Comparison of ENCODE assay signal across 8 mouse cellular contexts in genomic region chr7:132226379-132227074, GRCm38 (mm10).
DNase-seq lines count a peak whose midpoint lies in the region; ATAC-seq and TF ChIP-seq lines count a peak whose summit lies in the region.

No protein-coding gene starts in this region.

- no peak overlapping the region for H3K9ac ChIP-seq in hindbrain, embryonic 14.5 days

- DNase-seq in Patski (ENCODE audit: low read depth, low spot score), result peak; percentile 49
- peak; percentile 80 to 83 for DNase-seq in cerebellum, adult 2 months
- peak; percentile 98 for DNase-seq in hindbrain, embryonic 14.5 days (ENCODE audit: low spot score)
- DNase-seq in layer of hippocampus, postnatal 10 days (ENCODE audit: low spot score in 2 of 2), result peak; percentile 92 to 94
- DNase-seq in lung, postnatal 14 days, result peak; percentile 94
- DNase-seq in retina, postnatal 1 day, result peak; percentile 88
- DNase-seq in thymus, postnatal 4 days, result peak; percentile 81

- CTCF ChIA-PET in Patski (lab: Charles Lee), result interaction anchor here (0.8 to 1.0 kb wide), 2 partner anchors 248 to 250 kb away, joined by 3 to 6 read pairs; no protein-coding TSS in a partner anchor

- POLR2A ChIA-PET in Patski (lab: Charles Lee), result no interaction called here

- H3K27me3 ChIP-seq in Patski, result no peaks in the 10 kb centered on the region
- H3K27me3 ChIP-seq in cerebellum, adult 2 months (ENCODE audit: control insufficient read depth, insufficient read depth, low read length), result no peaks in the 10 kb centered on the region
- H3K27me3 ChIP-seq in hindbrain, embryonic 14.5 days (ENCODE audit: control insufficient read depth, insufficient read depth, low read length), result no peaks in the 10 kb centered on the region

- in situ Hi-C loops in Patski (cut with MboI; ENCODE audit: low pct_unique_long_range_greater_than_20kb), result loop anchor here (5.0 kb wide), 3 partner anchors 91 to 331 kb away; partner anchors contain the start of gene Chst15

- H3K4me3 ChIP-seq in cerebellum, adult 2 months (replicated peaks; ENCODE audit: insufficient read depth, low read depth, low read length), result no peak overlapping the region
- no peak overlapping the region for H3K4me3 ChIP-seq in hindbrain, embryonic 14.5 days (replicated peaks; ENCODE audit: low read length)

- no peak overlapping the region for H3K4me2 ChIP-seq in hindbrain, embryonic 14.5 days (replicated peaks)

- TF ChIP-seq CTCF in Patski (IDR thresholded peaks at IDR 0.05), result peak; percentile 94
- peak; percentile 93 for TF ChIP-seq CTCF in cerebellum, adult 2 months (IDR thresholded peaks at IDR 0.05; ENCODE audit: borderline replicate concordance, insufficient read depth, low read depth, low read length)

- peaks cover 20% of the 10 kb centered on the region for H3K4me1 ChIP-seq in cerebellum, adult 2 months (ENCODE audit: control insufficient read depth, insufficient read depth, low read length)
- no peaks in the 10 kb centered on the region; the same call in 1 of the 2 replicates for H3K4me1 ChIP-seq in hindbrain, embryonic 14.5 days (replicated peaks; ENCODE audit: control insufficient read depth, insufficient read depth, low read length)

- ATAC-seq in Patski, result peak; percentile 64
- ATAC-seq in frontal cortex, adult (ENCODE audit: low TSS enrichment), result peak; percentile 64
- ATAC-seq in hindbrain, embryonic 14.5 days (ENCODE audit: low FRiP score), result peak; percentile 48; the same call in 1 of the 2 replicates

- no peaks in the 10 kb centered on the region for H3K36me3 ChIP-seq in hindbrain, embryonic 14.5 days (replicated peaks; ENCODE audit: control insufficient read depth, insufficient read depth)

- no peak for TF ChIP-seq POLR2A in cerebellum, adult 2 months (IDR thresholded peaks at IDR 0.05; ENCODE audit: borderline replicate concordance, insufficient read depth, low read length)

- H3K9me3 ChIP-seq in hindbrain, embryonic 14.5 days (ENCODE audit: control insufficient read depth, low read length), result no peaks in the 10 kb centered on the region

- no peak overlapping the region for H3K27ac ChIP-seq in cerebellum, adult 2 months (ENCODE audit: insufficient read depth, low read length)
- no peak overlapping the region for H3K27ac ChIP-seq in hindbrain, embryonic 14.5 days

- WGBS in cerebellum, adult 2 months, result 63% methylated on average over 6 of the region's 6 CpGs
- WGBS in hindbrain, embryonic 14.5 days, result 72% methylated on average over 6 of the region's 6 CpGs
